ENCODE assay signal across 8 mouse cellular contexts in the genomic region with DNA sequence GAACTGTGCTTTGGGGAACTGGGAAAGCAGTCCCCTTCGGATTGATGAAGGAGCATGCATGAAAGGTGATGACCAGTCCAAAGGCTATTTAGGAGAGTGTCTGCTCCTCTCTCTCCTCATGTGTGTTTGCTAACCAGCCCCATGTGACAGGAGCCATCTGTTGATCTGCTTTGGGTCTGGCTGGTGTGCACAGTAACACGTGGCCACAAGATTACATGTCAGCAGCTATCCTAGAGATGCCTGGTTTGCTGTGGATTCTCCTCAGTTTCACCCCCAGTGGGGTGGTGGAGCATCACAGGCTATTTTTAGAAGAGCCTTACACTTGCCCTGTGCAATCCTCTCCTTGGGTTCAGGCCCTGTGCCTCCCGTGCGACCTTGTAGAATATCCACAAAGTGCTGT. TPM values are rescaled to one million over a fixed set of nuclear protein-coding genes. Genes with fewer than 3 reads are reported as not detected.
DNase-seq lines count a peak whose midpoint lies in the region; ATAC-seq lines count a peak whose summit lies in the region.

No protein-coding gene starts in this region.

- H3K4me3 ChIP-seq in heart, embryonic 15.5 days = no peak overlapping the region

- H3K4me2 ChIP-seq in heart, embryonic 15.5 days = no peak overlapping the region

- WGBS in heart, embryonic 15.5 days = 40% methylated on average over 4 of the region's 4 CpGs

- intact Hi-C loops in left cerebral cortex, postnatal 4 days (cut with DNase I) = no loop called here
- intact Hi-C loops in left cerebral cortex, postnatal 10 days (cut with DNase I) = no loop called here

- no peaks in the 10 kb centered on the region for H3K36me3 ChIP-seq in heart, embryonic 15.5 days

- peaks cover 21% of the 10 kb centered on the region for H3K4me1 ChIP-seq in heart, embryonic 15.5 days (replicated peaks)

- H3K27ac ChIP-seq in heart, embryonic 15.5 days = peak overlapping the region; percentile 9; the same call in 1 of the 2 replicates

- no peaks in the 10 kb centered on the region for H3K9me3 ChIP-seq in heart, embryonic 15.5 days (replicated peaks)

- no peaks in the 10 kb centered on the region for H3K27me3 ChIP-seq in heart, embryonic 15.5 days

- peak; percentile 57; the same call in 1 of the 2 replicates for ATAC-seq in heart, embryonic 15.5 days (replicated peaks; ENCODE audit: insufficient number of reproducible peaks, insufficient read depth, low FRiP score, low read depth)

- H3K9ac ChIP-seq in heart, embryonic 15.5 days = no peak overlapping the region

- DNase-seq in adrenal gland, postnatal 10 days = peak; percentile 27
- DNase-seq in adrenal gland, postnatal 25 days = no peak
- peak; percentile 40 for DNase-seq in left cerebral cortex, postnatal 4 days
- no peak for DNase-seq in left cerebral cortex, postnatal 10 days (ENCODE audit: extremely low spot score in 1 of 2, low spot score in 2 of 2)
- peak; percentile 62 for DNase-seq in retina, postnatal 1 day
- DNase-seq in testis, postnatal 10 days (ENCODE audit: low spot score) = no peak
- DNase-seq in thymus, postnatal 25 days = no peak

RNA-seq across cellular contexts. Expression of a gene that starts 42.2 kb away (rescaled TPM):
- 10 to 100 TPM; 18.4 to 23.5 TPM for total RNA-seq in adrenal gland, postnatal 10 days (2021)
- 25.3 and 25.4 TPM in 2 replicates for total RNA-seq in adrenal gland, postnatal 25 days (2021)
- total RNA-seq in left cerebral cortex, postnatal 4 days (2021) = 100 to 1,000 TPM; 125 to 127 TPM
- total RNA-seq in left cerebral cortex, postnatal 10 days (2021) = 100 to 1,000 TPM; 138 TPM
- 13.9 and 15.6 TPM in 2 replicates for polyA plus RNA-seq in heart, embryonic 15.5 days (2015; fragmentation: Nextera tagmentation; extraction: Ambion mirVana)

Comparison
In these comparisons a context has a peak if more than half of its experiments do, and no peak if none do; other contexts are left out.
1. DNase-seq: peak in adrenal gland, postnatal 10 days (single experiment), left cerebral cortex, postnatal 4 days (single experiment) and retina, postnatal 1 day (single experiment); none in adrenal gland, postnatal 25 days (single experiment), left cerebral cortex, postnatal 10 days (0 of 2), testis, postnatal 10 days (single experiment) and thymus, postnatal 25 days (single experiment).